Mouse (Mus musculus) MEL (cell line): ENCODE measurements around the gene Zc2hc1b. TPM values are rescaled to one million over a fixed set of nuclear protein-coding genes. Genes with fewer than 3 reads are reported as not detected.

Experiments used
- DNase-seq: peaks from one replicate; pipeline ENCODE4 v3.0.0; 2011; ENCODE audit warnings: low read depth, low spot score
- H3K27ac ChIP-seq: 2 replicates; pipeline ENCODE4 v1.5.1; 2012; ENCODE audit warnings: low read depth, mild to moderate bottlenecking, control low read depth, low read length, moderate library complexity; ENCODE audit not compliant: control insufficient read depth
- H3K27me3 ChIP-seq, 2 experiments: fragments of 150-350 bp in 1 of 2; sonication (generic) in 1 of 2; 2 replicates each; pipeline ENCODE4 v1.6.1; 2012; ENCODE audit warnings: low read length in 2 of 2, mild to moderate bottlenecking in 2 of 2, improper control_type of control experiment in 1 of 2, moderate library complexity in 1 of 2; ENCODE audit not compliant: insufficient read depth in 2 of 2, control insufficient read depth in 1 of 2
- H3K36me3 ChIP-seq, 2 experiments: 2 replicates each; pipeline ENCODE4 v1.6.1; 2012 to 2014; ENCODE audit warnings: low read length in 2 of 2, improper control_type of control experiment in 1 of 2, inconsistent platforms in 1 of 2, mild to moderate bottlenecking in 1 of 2; ENCODE audit not compliant: insufficient read depth in 2 of 2, control insufficient read depth in 1 of 2
- H3K4me1 ChIP-seq, 2 experiments: fragments of 150-350 bp in 1 of 2; sonication (generic) in 1 of 2; 2 replicates each; pipeline ENCODE4 v1.6.1; 2012; ENCODE audit warnings: low read length in 2 of 2, improper control_type of control experiment in 1 of 2, mild to moderate bottlenecking in 1 of 2; ENCODE audit not compliant: insufficient read depth in 2 of 2, control insufficient read depth in 1 of 2
- H3K4me3 ChIP-seq, 2 experiments: fragments of 150-350 bp in 1 of 2; sonication (generic) in 1 of 2; 2 replicates each; pipeline ENCODE4 v1.5.1; 2012; ENCODE audit warnings: low read depth in 2 of 2, low read length in 2 of 2, mild to moderate bottlenecking in 2 of 2, moderate library complexity in 2 of 2, control low read depth in 1 of 2, improper control_type of control experiment in 1 of 2; ENCODE audit not compliant: control insufficient read depth in 1 of 2, insufficient read depth in 1 of 2
- H3K79me2 ChIP-seq: 2 replicates; pipeline ENCODE4 v1.6.1; 2012; ENCODE audit warnings: mild to moderate bottlenecking, low read length, moderate library complexity; ENCODE audit not compliant: control insufficient read depth, poor library complexity, insufficient read depth
- H3K9ac ChIP-seq: 2 replicates; pipeline ENCODE4 v1.6.1; 2012; ENCODE audit warnings: low read depth, mild to moderate bottlenecking, control low read depth, low read length, moderate library complexity; ENCODE audit not compliant: control insufficient read depth, poor library complexity, severe bottlenecking
- H3K9me3 ChIP-seq: fragments of 150-350 bp; sonication (generic); replicated peaks from 2 replicates; pipeline ENCODE4 v1.6.1; 2012; ENCODE audit warnings: mild to moderate bottlenecking, low read length, improper control_type of control experiment, moderate library complexity; ENCODE audit not compliant: insufficient read depth
- BHLHE40 ChIP-seq: IDR thresholded peaks from 2 replicates; pipeline ENCODE4 v1.6.1; 2012; ENCODE audit warnings: low read depth, mild to moderate bottlenecking, inconsistent platforms, low read length, improper control_type of control experiment, borderline replicate concordance
- CHD1 ChIP-seq: IDR thresholded peaks from 2 replicates; pipeline ENCODE4 v1.6.1; 2012; ENCODE audit warnings: low read depth, mild to moderate bottlenecking, inconsistent platforms, low read length, improper control_type of control experiment
- CHD2 ChIP-seq: IDR thresholded peaks from 2 replicates; pipeline ENCODE4 v1.6.1; 2011; ENCODE audit warnings: low read length, improper control_type of control experiment
- CTCF ChIP-seq, 3 experiments: IDR thresholded peaks in 2 of 3; conservative IDR thresholded peaks in 1 of 3; 2 replicates each; pipeline ENCODE4 v1.5.1; 2011 to 2012; ENCODE audit warnings: low read length in 3 of 3, low read depth in 2 of 3, mild to moderate bottlenecking in 2 of 3, improper control_type of control experiment in 1 of 3, inconsistent platforms in 1 of 3, mixed read lengths in 1 of 3, moderate library complexity in 1 of 3; ENCODE audit not compliant: control insufficient read depth in 1 of 3, insufficient read depth in 1 of 3, poor library complexity in 1 of 3, severe bottlenecking in 1 of 3
- E2F4 ChIP-seq: IDR thresholded peaks from 2 replicates; pipeline ENCODE4 v1.6.1; 2011; ENCODE audit warnings: low read depth, low read length, improper control_type of control experiment, borderline replicate concordance
- EP300 ChIP-seq, 2 experiments: IDR thresholded peaks; 2 replicates each; pipeline ENCODE4 v1.6.1; 2011; ENCODE audit warnings: improper control_type of control experiment in 2 of 2, low read length in 2 of 2, low read depth in 1 of 2, mild to moderate bottlenecking in 1 of 2
- ETS1 ChIP-seq: IDR thresholded peaks from 2 replicates; pipeline ENCODE4 v1.6.1; 2012; ENCODE audit warnings: low read depth, mild to moderate bottlenecking, inconsistent platforms, low read length, improper control_type of control experiment, moderate library complexity
- HCFC1 ChIP-seq: IDR thresholded peaks from 2 replicates; pipeline ENCODE4 v1.6.1; 2012; ENCODE audit warnings: low read depth, mild to moderate bottlenecking, inconsistent platforms, low read length, improper control_type of control experiment, moderate library complexity
- MAX ChIP-seq: IDR thresholded peaks from 2 replicates; pipeline ENCODE4 v1.6.1; 2011; ENCODE audit warnings: low read length, improper control_type of control experiment
- MAZ ChIP-seq: IDR thresholded peaks from 2 replicates; pipeline ENCODE4 v1.6.1; 2012; ENCODE audit warnings: low read depth, mild to moderate bottlenecking, inconsistent platforms, low read length, improper control_type of control experiment
- MYB ChIP-seq: IDR thresholded peaks from 2 replicates; pipeline ENCODE4 v1.6.1; 2011; ENCODE audit warnings: mild to moderate bottlenecking, low read depth, low read length, improper control_type of control experiment
- MYC ChIP-seq: IDR thresholded peaks from 2 replicates; pipeline ENCODE4 v1.6.1; 2011; ENCODE audit warnings: low read depth, mild to moderate bottlenecking, low read length, improper control_type of control experiment, moderate library complexity
- NRF1 ChIP-seq: IDR thresholded peaks from 2 replicates; pipeline ENCODE4 v1.6.1; 2014; ENCODE audit warnings: low read depth, mild to moderate bottlenecking, inconsistent platforms, low read length, improper control_type of control experiment, moderate library complexity; ENCODE audit not compliant: poor library complexity, insufficient read depth, severe bottlenecking
- POLR2A ChIP-seq, 2 experiments: IDR thresholded peaks; 2 replicates each; pipeline ENCODE4 v1.6.1; 2011 to 2012; ENCODE audit warnings: low read length in 2 of 2, mild to moderate bottlenecking in 2 of 2, control low read depth in 1 of 2, improper control_type of control experiment in 1 of 2, low read depth in 1 of 2, moderate library complexity in 1 of 2; ENCODE audit not compliant: control insufficient read depth in 1 of 2, insufficient read depth in 1 of 2, poor library complexity in 1 of 2
- POLR2AphosphoS2 ChIP-seq: IDR thresholded peaks from 2 replicates; pipeline ENCODE4 v1.6.1; 2011; ENCODE audit warnings: low read length, improper control_type of control experiment
- POLR2AphosphoS5 ChIP-seq: IDR thresholded peaks from 2 replicates; pipeline ENCODE4 v1.6.1; 2012; ENCODE audit warnings: low read depth, borderline replicate concordance, mild to moderate bottlenecking, inconsistent platforms, low read length, moderate library complexity, mixed read lengths
- RCOR1 ChIP-seq: IDR thresholded peaks from 2 replicates; pipeline ENCODE4 v1.6.1; 2012; ENCODE audit warnings: low read depth, mild to moderate bottlenecking, inconsistent platforms, low read length, improper control_type of control experiment
- SMC3 ChIP-seq: IDR thresholded peaks from 2 replicates; pipeline ENCODE4 v1.6.1; 2011; ENCODE audit warnings: low read depth, low read length, improper control_type of control experiment
- TCF12 ChIP-seq: IDR thresholded peaks from 2 replicates; pipeline ENCODE4 v1.6.1; 2014; ENCODE audit warnings: low read depth, mild to moderate bottlenecking, inconsistent platforms, low read length, improper control_type of control experiment, moderate library complexity
- UBTF ChIP-seq: IDR thresholded peaks from 2 replicates; pipeline ENCODE4 v1.6.1; 2012; ENCODE audit warnings: low read depth, mild to moderate bottlenecking, inconsistent platforms, low read length, improper control_type of control experiment, moderate library complexity, borderline replicate concordance; ENCODE audit not compliant: insufficient read depth
- USF2 ChIP-seq, 2 experiments: IDR thresholded peaks; 2 replicates each; pipeline ENCODE4 v1.6.1; 2011 to 2012; ENCODE audit warnings: improper control_type of control experiment in 2 of 2, low read length in 2 of 2, borderline replicate concordance in 1 of 2, inconsistent platforms in 1 of 2, low read depth in 1 of 2, mild to moderate bottlenecking in 1 of 2; ENCODE audit not compliant: insufficient read depth in 1 of 2
- ZKSCAN1 ChIP-seq: IDR thresholded peaks from 2 replicates; pipeline ENCODE4 v1.6.1; 2012; ENCODE audit warnings: low read depth, mild to moderate bottlenecking, inconsistent platforms, low read length, improper control_type of control experiment, moderate library complexity
- polyA plus RNA-seq, 2 experiments: library from polyadenylated mRNA; stranded (reverse) in 1 of 2; unstranded in 1 of 2; fragments of >175 nt in 1 of 2; fragments of >200 nt in 1 of 2; gene quantifications; 2 replicates each; pipeline versions ENCODE4 v1.2.1 to v1.2.4; 2012; ENCODE audit warnings: low replicate concordance in 2 of 2, low read depth in 1 of 2; ENCODE audit not compliant: insufficient read length in 2 of 2, insufficient read depth in 1 of 2, missing spikeins in 1 of 2
- total RNA-seq: library from RNA; depleted of rRNA; stranded (reverse); fragments of 300-350 nt; gene quantifications from 2 replicates; pipeline ENCODE4 v1.2.3, GENCODE M21; 2012

The Zc2hc1b gene
- total and polyA plus RNA-seq, 3 experiments = 0.07 TPM; not detected in 2

- TF ChIP-seq POLR2AphosphoS2 (no peak), MYC (no peak), SMC3 (no peak), HCFC1 (no peak), UBTF (no peak), MYB (no peak), CHD2 (no peak), BHLHE40 (no peak), MAZ (no peak), E2F4 (no peak), POLR2AphosphoS5 (no peak), EP300 (IDR thresholded peaks at IDR 0.05; ENCODE audit: low read depth in 1 of 2, low read length in 2 of 2) (no peak), USF2 (IDR thresholded peaks at IDR 0.05; ENCODE audit: borderline replicate concordance in 1 of 2, insufficient read depth in 1 of 2, low read depth in 1 of 2, low read length in 2 of 2) (no peak), ZKSCAN1 (no peak)
- Histone ChIP-seq H3K27me3 (peaks cover 3 to 6% of the 10 kb centered on the region in 2 experiments), H3K27ac (no peak overlapping the region), H3K9me3 (no peaks in the 10 kb centered on the region), H3K36me3 (no peaks in the 10 kb centered on the region), H3K9ac (no peak overlapping the region), H3K4me3 (no peak overlapping the region), H3K79me2 (no peaks in the 10 kb centered on the region), H3K4me1 (no peaks in the 10 kb centered on the region)
- no peak for DNase-seq
These were observed 70.8 kb downstream of the Zc2hc1b start for GRCm38 (mm10) chr10:13106909-13107624.

- no peak for DNase-seq
- Histone ChIP-seq H3K9me3 (no peaks in the 10 kb centered on the region), H3K4me1 (no peaks in the 10 kb centered on the region), H3K4me3 (no peak overlapping the region), H3K27me3 (peaks cover 2 to 6% of the 10 kb centered on the region in 2 experiments), H3K36me3 (no peaks in the 10 kb centered on the region), H3K27ac (no peak overlapping the region), H3K79me2 (no peaks in the 10 kb centered on the region), H3K9ac (no peak overlapping the region)
- no peak for TF ChIP-seq TCF12
- TF ChIP-seq POLR2A (IDR thresholded peaks at IDR 0.05; ENCODE audit: control insufficient read depth in 1 of 2, insufficient read depth in 1 of 2, low read depth in 1 of 2, low read length in 2 of 2, poor library complexity in 1 of 2) = no peak
- TF ChIP-seq SMC3 = no peak
- TF ChIP-seq ETS1 = no peak
- no peak for TF ChIP-seq NRF1
- no peak for TF ChIP-seq USF2 (IDR thresholded peaks at IDR 0.05; ENCODE audit: borderline replicate concordance in 1 of 2, insufficient read depth in 1 of 2, low read depth in 1 of 2, low read length in 2 of 2)
- no peak for TF ChIP-seq CTCF (IDR thresholded peaks at IDR 0.05 in 2 of 3, conservative IDR thresholded peaks at IDR 0.05 in 1 of 3; ENCODE audit: control insufficient read depth in 1 of 3, insufficient read depth in 1 of 3, low read depth in 2 of 3, low read length in 3 of 3, poor library complexity in 1 of 3, severe bottlenecking in 1 of 3)
- no peak for TF ChIP-seq ZKSCAN1
- no peak for TF ChIP-seq MAX
- no peak for TF ChIP-seq RCOR1
- no peak for TF ChIP-seq UBTF
- no peak for TF ChIP-seq CHD1
- TF ChIP-seq POLR2AphosphoS2 = no peak
These were observed 74.0 kb downstream of the Zc2hc1b start for GRCm38 (mm10) chr10:13103838-13104237.
